Mouse (Mus musculus) stomach, embryonic 16.5 days (tissue): ENCODE results near the gene Macrod2. TPM values are rescaled to one million over a fixed set of nuclear protein-coding genes. Genes with fewer than 3 reads are reported as not detected.

ENCODE experiments used
- ATAC-seq: fragments of 200-750 bp; cut with Nextera tagmentation; 2 replicates; pipeline ENCODE4 v1.8.0; 2017; ENCODE audit warnings: moderate number of reproducible peaks, moderate TSS enrichment; ENCODE audit not compliant: insufficient read depth, low FRiP score
- H3K27ac ChIP-seq: fragments of 300-500 bp; sonication (generic); 2 replicates; pipeline ENCODE4 v1.5.1; 2014; ENCODE audit warnings: low read length
- H3K27me3 ChIP-seq: fragments of 300-500 bp; sonication (generic); 2 replicates; pipeline ENCODE4 v1.6.1; 2014; ENCODE audit warnings: low read length, control low read depth, mixed read lengths; ENCODE audit not compliant: control insufficient read depth, insufficient read depth
- H3K36me3 ChIP-seq: fragments of 300-500 bp; sonication (generic); 2 replicates; pipeline ENCODE4 v1.6.1; 2014; ENCODE audit warnings: low read length; ENCODE audit not compliant: control insufficient read depth, insufficient read depth
- H3K4me1 ChIP-seq: fragments of 300-500 bp; sonication (generic); 2 replicates; pipeline ENCODE4 v1.6.1; 2014; ENCODE audit warnings: low read length, control low read depth, mixed read lengths; ENCODE audit not compliant: control insufficient read depth, insufficient read depth
- H3K4me2 ChIP-seq: fragments of 300-500 bp; sonication (generic); 2 replicates; pipeline ENCODE4 v1.6.1; 2014; ENCODE audit warnings: low read depth, low read length, mixed read lengths
- H3K4me3 ChIP-seq: fragments of 300-500 bp; sonication (generic); replicated peaks from 2 replicates; pipeline ENCODE4 v1.5.1; 2014; ENCODE audit warnings: mild to moderate bottlenecking, low read length
- H3K9ac ChIP-seq: fragments of 300-500 bp; sonication (generic); 2 replicates; pipeline ENCODE4 v1.6.1; 2014; ENCODE audit warnings: low read length
- H3K9me3 ChIP-seq: fragments of 300-500 bp; sonication (generic); replicated peaks from 2 replicates; pipeline ENCODE4 v1.6.1; 2016; ENCODE audit warnings: low read length, control low read depth; ENCODE audit not compliant: control insufficient read depth
- WGBS: fragments of 180-500 bp; shearing (Covaris S2); extraction: QIAGEN DNeasy Blood & Tissue Kit; methylation state at CpG from one replicate; pipeline ENCODE4 v1.1.7; 2014; 5-methylcytosine and 5-hydroxymethylcytosine counted together
- polyA plus RNA-seq: library from polyadenylated mRNA; unstranded; fragments of >200 nt; fragmentation: Nextera tagmentation; extraction: Ambion mirVana; gene quantifications from 2 replicates; pipeline ENCODE4 v1.2.1, GENCODE M21; 2015

Macrod2 gene
- polyA plus RNA-seq, 1 experiment from 2014 or later, result 45.4 TPM

DNA sequence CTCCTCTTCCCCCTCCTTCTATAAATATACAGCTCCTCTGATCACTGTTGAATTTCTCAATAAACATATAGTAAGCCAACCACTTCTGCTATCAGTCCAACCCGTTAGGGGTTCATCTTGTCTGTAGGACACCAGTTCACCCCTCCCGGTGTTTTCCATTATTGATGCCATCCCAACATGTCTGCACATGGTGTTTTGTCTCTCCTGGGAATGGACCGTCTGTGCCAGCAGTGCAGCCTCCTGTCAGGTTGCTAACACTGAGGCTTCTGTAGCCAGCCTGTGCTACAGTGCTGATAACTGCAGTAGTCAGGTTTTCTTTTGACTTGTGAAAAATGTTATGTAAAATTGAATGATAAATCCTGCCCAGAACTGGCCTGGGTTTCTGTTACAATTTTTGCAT is 1928.0 kb downstream of the Macrod2 start:
- Histone ChIP-seq H3K4me1 (no peaks in the 10 kb centered on the region), H3K36me3 (no peaks in the 10 kb centered on the region), H3K27ac (no peak overlapping the region), H3K4me2 (no peak overlapping the region), H3K9ac (no peak overlapping the region), H3K27me3 (no peaks in the 10 kb centered on the region), H3K9me3 (no peaks in the 10 kb centered on the region), H3K4me3 (no peak overlapping the region)
- whole genome bisulfite sequencing, result 64% methylated on average over 3 of the region's 3 CpGs
- ATAC-seq, result no peak

DNA sequence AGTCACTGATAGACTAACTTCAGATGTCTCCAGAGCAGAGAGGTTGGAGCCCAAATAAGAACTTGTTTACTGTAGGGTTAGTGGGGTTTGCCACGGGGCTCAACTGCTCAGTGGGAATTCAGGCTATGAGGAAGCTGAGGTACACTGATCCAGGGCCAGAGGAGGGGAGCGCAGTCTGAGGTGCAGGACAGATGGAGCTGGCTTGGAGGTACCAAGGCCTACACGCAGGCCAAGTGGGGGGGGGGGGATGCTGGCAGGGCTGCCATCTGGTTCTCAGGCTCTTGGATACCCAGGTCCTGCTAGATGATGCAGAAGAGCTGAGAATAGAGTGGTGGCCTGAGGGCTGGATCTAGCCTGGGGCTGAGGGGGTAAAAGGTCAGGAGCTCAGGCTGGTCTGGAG is 1931.6 kb downstream of the Macrod2 start:
- WGBS, result 88% methylated on average over 3 of the region's 3 CpGs
- Histone ChIP-seq H3K4me2 (no peak overlapping the region), H3K4me3 (no peak overlapping the region), H3K27ac (no peak overlapping the region), H3K4me1 (no peaks in the 10 kb centered on the region), H3K9ac (no peak overlapping the region), H3K36me3 (no peaks in the 10 kb centered on the region), H3K9me3 (no peaks in the 10 kb centered on the region), H3K27me3 (no peaks in the 10 kb centered on the region)
- no peak for ATAC-seq

DNA sequence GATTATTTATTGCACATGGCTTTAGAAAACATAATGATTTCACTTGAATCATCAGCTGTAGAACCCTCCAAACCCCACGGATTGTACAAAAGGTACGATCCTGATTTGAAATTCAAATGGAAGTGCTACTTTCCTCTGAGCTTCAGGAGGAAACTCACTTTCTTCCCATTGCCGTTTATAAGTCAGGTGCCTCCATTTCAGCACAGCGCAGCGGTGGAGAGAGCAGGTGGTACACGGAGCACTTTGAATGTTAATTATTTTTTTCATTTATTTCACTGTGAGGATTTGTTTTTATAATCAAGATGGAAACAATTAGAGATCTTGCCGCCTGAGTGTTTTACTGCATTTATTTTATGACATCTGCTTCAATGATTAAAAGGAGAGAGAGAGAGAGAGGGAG is 1934.7 kb downstream of the Macrod2 start:
- H3K9me3 ChIP-seq, result no peaks in the 10 kb centered on the region
- H3K27ac ChIP-seq, result no peak overlapping the region
- WGBS, result 68% methylated on average over 7 of the region's 7 CpGs
- no peak overlapping the region for H3K9ac ChIP-seq
- H3K27me3 ChIP-seq, result no peaks in the 10 kb centered on the region
- no peaks in the 10 kb centered on the region for H3K4me1 ChIP-seq
- no peak overlapping the region for H3K4me3 ChIP-seq
- ATAC-seq, result no peak
- no peak overlapping the region for H3K4me2 ChIP-seq
- H3K36me3 ChIP-seq, result no peaks in the 10 kb centered on the region

DNA sequence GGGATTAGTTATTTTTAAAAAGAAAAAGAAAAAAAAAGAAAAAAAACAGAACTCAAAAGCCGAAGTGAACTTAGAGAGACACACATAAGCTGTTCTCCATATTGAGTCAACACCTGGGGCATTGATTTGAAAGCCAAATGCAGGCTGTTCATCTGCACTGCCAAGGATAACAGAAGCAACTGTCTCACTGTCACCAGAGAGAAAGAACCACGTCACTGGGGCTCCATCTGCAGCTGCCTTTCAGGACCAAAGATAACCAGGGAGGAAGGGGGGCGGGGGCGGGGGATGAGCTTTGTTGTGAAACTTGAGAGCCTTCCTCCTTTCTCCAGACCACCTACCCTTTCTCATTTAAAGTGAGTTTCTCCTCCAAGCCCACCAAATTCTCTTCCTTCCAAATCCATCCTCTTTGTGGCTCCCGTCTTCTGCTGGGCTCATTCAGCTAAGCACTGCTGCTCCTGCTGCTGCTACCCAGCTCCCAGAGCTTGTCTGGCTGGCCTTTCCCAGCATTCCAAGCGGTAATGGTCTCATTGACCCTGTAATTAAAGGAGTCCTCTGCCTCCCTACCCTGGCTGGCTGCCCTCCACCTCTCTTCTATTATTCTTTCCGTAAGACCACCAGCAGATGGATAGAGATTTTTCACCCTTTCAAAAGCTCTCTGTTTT is 1939.5 kb downstream of the Macrod2 start:
- ATAC-seq, result no peak
- no peak overlapping the region; the same call in 1 of the 2 replicates for H3K4me2 ChIP-seq
- WGBS, result 19% methylated on average over 7 of the region's 7 CpGs

DNA sequence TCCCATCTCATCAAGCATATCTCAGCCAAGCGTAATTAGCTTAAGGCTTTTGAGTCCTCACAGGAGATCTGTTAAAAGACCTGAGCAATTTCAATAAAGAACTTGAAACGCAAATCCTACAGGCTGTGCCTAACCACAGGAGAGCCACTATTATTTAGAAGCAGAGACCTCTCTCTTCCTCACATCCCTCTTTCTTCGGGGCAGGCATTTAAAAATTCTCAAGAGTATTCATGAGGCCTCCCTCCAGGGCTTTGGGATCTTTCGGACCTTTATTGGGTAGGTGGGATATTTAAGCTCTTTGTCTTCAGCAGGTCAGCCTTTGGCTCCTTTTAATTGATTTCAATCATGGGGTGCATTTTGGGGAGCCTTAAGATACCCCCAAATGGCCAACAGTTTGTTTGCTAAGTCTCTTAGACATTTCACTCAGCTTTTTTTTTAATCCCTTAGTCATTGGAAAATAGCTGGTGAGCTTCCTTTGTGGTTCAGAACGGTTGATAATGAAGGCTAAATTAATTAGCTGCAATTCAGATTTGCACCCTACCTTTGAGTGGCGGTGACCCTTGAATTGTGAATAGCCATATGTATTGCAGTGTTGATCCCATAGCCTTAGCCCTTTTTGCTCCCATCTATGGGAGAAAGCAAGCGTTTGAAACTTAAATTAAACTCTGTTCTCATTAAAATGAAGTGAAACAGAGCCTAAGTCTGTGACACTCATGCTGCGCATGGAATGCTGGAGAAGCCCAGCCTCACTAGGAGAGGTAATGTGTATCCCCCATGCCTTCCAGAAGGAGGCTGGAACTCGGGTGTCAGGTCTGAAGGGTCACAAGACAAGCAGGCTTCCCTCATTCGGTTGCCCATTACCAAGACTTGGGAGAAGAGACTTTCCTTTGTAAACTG is 1940.2 kb downstream of the Macrod2 start:
- H3K27ac ChIP-seq, result no peak overlapping the region
- H3K4me1 ChIP-seq, result no peaks in the 10 kb centered on the region
- no peak overlapping the region for H3K9ac ChIP-seq
- H3K27me3 ChIP-seq, result no peaks in the 10 kb centered on the region
- no peak overlapping the region for H3K4me2 ChIP-seq
- H3K4me3 ChIP-seq, result no peak overlapping the region
- no peaks in the 10 kb centered on the region for H3K36me3 ChIP-seq
- 58% methylated on average over 10 of the region's 10 CpGs for WGBS
- ATAC-seq, result no peak
- H3K9me3 ChIP-seq, result no peaks in the 10 kb centered on the region

More for the DNA sequence above, 1939.5 kb downstream of the Macrod2 start:
- H3K36me3 ChIP-seq, result no peaks in the 10 kb centered on the region
- no peaks in the 10 kb centered on the region for H3K9me3 ChIP-seq
- H3K4me3 ChIP-seq, result no peak overlapping the region
- no peak overlapping the region for H3K27ac ChIP-seq
- no peak overlapping the region for H3K9ac ChIP-seq
- no peaks in the 10 kb centered on the region for H3K4me1 ChIP-seq
- no peaks in the 10 kb centered on the region for H3K27me3 ChIP-seq

DNA sequence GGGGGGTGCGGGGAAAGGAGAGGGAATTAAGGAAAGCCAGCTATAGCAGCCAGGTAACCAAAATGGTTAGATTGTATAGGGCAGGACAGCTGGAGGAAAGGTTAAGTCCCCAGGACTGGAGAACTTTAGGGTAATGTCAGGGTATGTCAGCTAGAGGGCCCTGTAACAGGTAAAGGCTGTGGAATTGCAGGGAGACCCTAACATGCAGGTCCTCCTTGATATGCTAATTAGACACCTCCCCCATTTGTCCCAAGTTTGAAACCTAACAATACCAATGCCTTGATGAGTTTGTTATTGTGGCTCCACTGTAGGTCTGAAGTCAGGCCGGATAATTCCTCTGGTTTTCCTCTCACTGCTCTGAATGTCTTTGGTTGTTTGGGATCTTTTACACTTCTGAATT is 1948.9 kb downstream of the Macrod2 start:
- no peaks in the 10 kb centered on the region for H3K9me3 ChIP-seq
- no peak overlapping the region for H3K9ac ChIP-seq
- no peak for ATAC-seq
- no peaks in the 10 kb centered on the region for H3K36me3 ChIP-seq
- no peak overlapping the region for H3K27ac ChIP-seq
- no peaks in the 10 kb centered on the region for H3K4me1 ChIP-seq
- WGBS, result 34% methylated on average over 2 of the region's 2 CpGs
- H3K4me2 ChIP-seq, result no peak overlapping the region
- no peak overlapping the region for H3K4me3 ChIP-seq
- H3K27me3 ChIP-seq, result no peaks in the 10 kb centered on the region

DNA sequence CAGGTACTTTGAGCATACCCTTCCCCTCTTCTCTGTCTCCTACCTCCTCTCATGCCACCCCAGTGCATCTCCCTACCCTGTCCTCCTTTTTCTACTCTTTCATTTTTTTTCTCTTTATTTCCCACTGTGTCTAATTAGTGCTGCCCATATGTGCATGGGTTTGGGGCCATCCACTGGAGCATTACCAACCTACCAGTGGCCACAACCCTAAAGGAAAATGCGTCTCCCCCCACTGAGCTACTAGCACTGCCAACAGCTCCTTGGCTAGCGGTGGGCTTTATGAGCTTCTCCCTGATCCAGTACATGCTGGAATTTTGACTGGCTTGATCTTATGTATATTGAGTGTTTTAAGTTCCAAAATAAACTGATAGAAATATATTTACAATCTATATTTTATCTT is 1949.6 kb downstream of the Macrod2 start:
- Histone ChIP-seq H3K9ac (no peak overlapping the region), H3K36me3 (no peaks in the 10 kb centered on the region), H3K4me2 (no peak overlapping the region), H3K27me3 (no peaks in the 10 kb centered on the region), H3K27ac (no peak overlapping the region), H3K4me3 (no peak overlapping the region), H3K4me1 (no peaks in the 10 kb centered on the region), H3K9me3 (no peaks in the 10 kb centered on the region)
- WGBS, result 88% methylated on average over 2 of the region's 2 CpGs
- no peak for ATAC-seq

DNA sequence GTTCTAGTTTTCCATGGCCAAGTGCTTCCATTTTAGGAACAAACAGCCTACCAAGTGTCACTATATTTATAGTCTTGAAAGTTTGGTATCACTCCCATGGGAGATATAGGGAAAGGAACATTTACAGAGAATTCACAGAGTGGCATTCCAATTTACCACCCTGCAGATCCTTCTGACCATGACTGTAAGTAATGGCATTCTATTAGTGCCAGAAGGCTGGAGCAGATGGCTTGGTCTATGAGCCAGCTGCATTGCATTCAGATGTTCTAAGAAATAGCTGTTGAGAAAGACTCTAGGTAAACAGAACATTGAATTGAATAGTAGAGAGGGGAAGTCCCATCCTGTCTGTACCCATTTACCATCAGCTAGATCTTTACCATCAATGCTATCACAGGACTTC is 1954.7 kb downstream of the Macrod2 start:
- Histone ChIP-seq H3K36me3 (no peaks in the 10 kb centered on the region), H3K27ac (no peak overlapping the region), H3K4me2 (no peak overlapping the region), H3K9ac (no peak overlapping the region), H3K9me3 (no peaks in the 10 kb centered on the region), H3K4me1 (no peaks in the 10 kb centered on the region), H3K27me3 (no peaks in the 10 kb centered on the region), H3K4me3 (no peak overlapping the region)
- ATAC-seq, result no peak

DNA sequence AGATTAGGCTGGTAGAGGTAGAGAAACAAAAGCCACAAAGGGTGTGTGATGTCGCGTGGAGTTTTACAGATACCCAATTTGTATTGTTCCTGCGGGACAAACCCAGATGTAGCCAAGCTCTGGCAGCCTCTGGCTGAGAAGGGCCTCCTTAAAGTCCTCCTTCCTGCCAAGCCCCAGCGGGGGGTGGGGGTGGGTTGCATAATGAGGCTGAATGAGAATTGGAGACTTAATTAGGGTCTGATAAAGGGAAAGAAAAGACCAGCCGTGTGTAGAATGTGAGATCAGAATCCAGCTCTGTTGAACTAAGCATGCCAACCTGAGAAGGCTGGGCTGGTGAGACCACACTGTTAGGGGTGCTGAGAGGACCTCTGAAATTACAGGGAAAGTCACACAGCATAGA is 1967.8 kb downstream of the Macrod2 start:
- H3K27ac ChIP-seq, result no peak overlapping the region
- no peaks in the 10 kb centered on the region for H3K36me3 ChIP-seq
- H3K9ac ChIP-seq, result no peak overlapping the region
- H3K9me3 ChIP-seq, result no peaks in the 10 kb centered on the region
- H3K27me3 ChIP-seq, result no peaks in the 10 kb centered on the region
- H3K4me1 ChIP-seq, result no peaks in the 10 kb centered on the region
- ATAC-seq, result no peak
- H3K4me3 ChIP-seq, result no peak overlapping the region
- WGBS, result 18% methylated on average over 5 of the region's 5 CpGs
- H3K4me2 ChIP-seq, result no peak overlapping the region
